Mouse (Mus musculus) brain, embryonic 14.5 days (tissue): ENCODE data around the gene Zfp418.

Source experiments
- CTCF ChIP-seq: fragments of 200-500 bp; IDR thresholded peaks from 2 replicates; pipeline ENCODE4 v1.5.1; 2012; ENCODE audit warnings: inconsistent platforms, mild to moderate bottlenecking, moderate library complexity, borderline replicate concordance; ENCODE audit not compliant: insufficient read depth, insufficient read length; ENCODE audit errors: extremely low read depth
- POLR2A ChIP-seq: fragments of 200-500 bp; IDR thresholded peaks from 2 replicates; pipeline ENCODE4 v1.6.1; 2012; ENCODE audit warnings: mild to moderate bottlenecking, inconsistent platforms, borderline replicate concordance; ENCODE audit not compliant: poor library complexity, insufficient read depth, insufficient read length, severe bottlenecking; ENCODE audit errors: extremely low read depth

GRCm38 (mm10) chr7:7187417-7188190, 16.5 kb downstream of the Zfp418 start:
- no peak for TF ChIP-seq CTCF
- no peak for TF ChIP-seq POLR2A
